Mouse (Mus musculus): Measurements from ENCODE around the gene Fam187b.
"Not testable (repeated sequence)": the region's sequence is repeated elsewhere in the genome, so short reads cannot be mapped to it uniquely, and the experiment has no call there.

Gene Fam187b

GRCm38 (mm10) chr7:30973501-30974289, at the start of gene Fam187b:
TSS of gene Fam187b (plus strand) at chr7:30973790.
- DNase-seq (ENCODE audit: low spot score): peak; percentile 78

- no peak for DNase-seq (ENCODE audit: low spot score)
Observed at GRCm38 (mm10) chr7:30924071-30924470, 49.5 kb upstream of the Fam187b start.

GRCm38 (mm10) chr7:30924581-30924980, 49.0 kb upstream of the Fam187b start, which contains the start of gene Hamp2:
TSS of gene Hamp2 (minus strand) at chr7:30924681.
- not testable (repeated sequence) for DNase-seq (ENCODE audit: low spot score)

GRCm38 (mm10) chr7:30935422-30936099, 38.0 kb upstream of the Fam187b start:
- not testable (repeated sequence) for DNase-seq (ENCODE audit: low spot score)

- not testable (repeated sequence) for DNase-seq (ENCODE audit: low spot score)
Observed at GRCm38 (mm10) chr7:30940070-30940469, 33.5 kb upstream of the Fam187b start.

- not testable (repeated sequence) for DNase-seq (ENCODE audit: low spot score)
Observed at GRCm38 (mm10) chr7:30942365-30942764, 31.2 kb upstream of the Fam187b start.

- no peak for DNase-seq (ENCODE audit: low spot score)
Observed at GRCm38 (mm10) chr7:30943909-30944635, 29.5 kb upstream of the Fam187b start, which contains the start of gene Hamp. TSS of gene Hamp (minus strand) at chr7:30944032.

GRCm38 (mm10) chr7:30944706-30945105, 28.9 kb upstream of the Fam187b start:
- not testable (repeated sequence) for DNase-seq (ENCODE audit: low spot score)

- DNase-seq (ENCODE audit: low spot score): not testable (repeated sequence)
Observed at GRCm38 (mm10) chr7:30945466-30945865, 28.1 kb upstream of the Fam187b start.

GRCm38 (mm10) chr7:30945876-30946275, 27.7 kb upstream of the Fam187b start:
- DNase-seq (ENCODE audit: low spot score): no peak

GRCm38 (mm10) chr7:30949902-30950301, 23.7 kb upstream of the Fam187b start:
- not testable (repeated sequence) for DNase-seq (ENCODE audit: low spot score)

- no peak for DNase-seq (ENCODE audit: low spot score)
Observed at GRCm38 (mm10) chr7:30952441-30953265, 20.9 kb upstream of the Fam187b start.

- no peak for DNase-seq (ENCODE audit: low spot score)
Observed at GRCm38 (mm10) chr7:30953459-30953858, 20.1 kb upstream of the Fam187b start.

- DNase-seq (ENCODE audit: low spot score): no peak
Observed at GRCm38 (mm10) chr7:30954036-30954435, 19.6 kb upstream of the Fam187b start.

- no peak for DNase-seq (ENCODE audit: low spot score)
Observed at GRCm38 (mm10) chr7:30954971-30955520, 18.5 kb upstream of the Fam187b start.

GRCm38 (mm10) chr7:30955584-30956356, 17.8 kb upstream of the Fam187b start:
- peak; percentile 88 for DNase-seq (ENCODE audit: low spot score)

- no peak for DNase-seq (ENCODE audit: low spot score)
Observed at GRCm38 (mm10) chr7:30956357-30956751, 17.2 kb upstream of the Fam187b start.

GRCm38 (mm10) chr7:30956756-30957366, 16.7 kb upstream of the Fam187b start, which contains the start of gene Usf2:
TSS of gene Usf2 (minus strand) at chr7:30956803.
- peak; percentile 80 for DNase-seq (ENCODE audit: low spot score)

- DNase-seq (ENCODE audit: low spot score): peak; percentile 91
Observed at GRCm38 (mm10) chr7:30957367-30957783, 16.2 kb upstream of the Fam187b start.

Data from layer of hippocampus, adult 11-12 months (tissue).